Mouse (Mus musculus) stomach, embryonic 14.5 days (tissue): ENCODE results near the gene Cep295. TPM values are rescaled to one million over a fixed set of nuclear protein-coding genes. Genes with fewer than 3 reads are reported as not detected.
"Not testable (repeated sequence)": the region's sequence is repeated elsewhere in the genome, so short reads cannot be mapped to it uniquely, and the experiment has no call there.

Source experiments
- ATAC-seq: fragments of 200-750 bp; cut with Nextera tagmentation; 2 replicates; pipeline ENCODE4 v1.8.0; 2017; ENCODE audit warnings: low read depth, moderate TSS enrichment; ENCODE audit not compliant: insufficient number of reproducible peaks, insufficient read depth, low FRiP score
- H3K27ac ChIP-seq: fragments of 300-500 bp; sonication (generic); 2 replicates; pipeline ENCODE4 v1.5.1; 2014; ENCODE audit warnings: mild to moderate bottlenecking, low read length, moderate library complexity, mixed read lengths
- H3K27me3 ChIP-seq: fragments of 300-500 bp; sonication (generic); 2 replicates; pipeline ENCODE4 v1.6.1; 2014; ENCODE audit warnings: low read length, control low read depth, mixed read lengths; ENCODE audit not compliant: control insufficient read depth, insufficient read depth
- H3K36me3 ChIP-seq: fragments of 300-500 bp; sonication (generic); 2 replicates; pipeline ENCODE4 v1.6.1; 2014; ENCODE audit warnings: mild to moderate bottlenecking, control low read depth, low read length, moderate library complexity, mixed read lengths; ENCODE audit not compliant: control insufficient read depth, insufficient read depth
- H3K4me1 ChIP-seq: fragments of 300-500 bp; sonication (generic); 2 replicates; pipeline ENCODE4 v1.6.1; 2014; ENCODE audit warnings: low read length, control low read depth, mixed read lengths; ENCODE audit not compliant: control insufficient read depth, insufficient read depth
- H3K4me2 ChIP-seq: fragments of 300-500 bp; sonication (generic); replicated peaks from 2 replicates; pipeline ENCODE4 v1.6.1; 2014; ENCODE audit warnings: low read depth, low read length, control low read depth
- H3K4me3 ChIP-seq: fragments of 300-500 bp; sonication (generic); 2 replicates; pipeline ENCODE4 v1.5.1; 2014; ENCODE audit warnings: low read depth, low read length, control low read depth
- H3K9ac ChIP-seq: fragments of 300-500 bp; sonication (generic); replicated peaks from 2 replicates; pipeline ENCODE4 v1.6.1; 2014; ENCODE audit warnings: low read depth, mild to moderate bottlenecking, control low read depth, low read length, moderate library complexity, mixed read lengths
- H3K9me3 ChIP-seq: fragments of 300-500 bp; sonication (generic); 2 replicates; pipeline ENCODE4 v1.6.1; 2016; ENCODE audit warnings: low read depth, low read length, control low read depth; ENCODE audit not compliant: control insufficient read depth
- WGBS: fragments of 180-500 bp; shearing (Covaris S2); extraction: QIAGEN DNeasy Blood & Tissue Kit; methylation state at CpG from one replicate; pipeline ENCODE4 v1.1.7; 2014; 5-methylcytosine and 5-hydroxymethylcytosine counted together
- polyA plus RNA-seq: library from polyadenylated mRNA; unstranded; fragments of >200 nt; fragmentation: Nextera tagmentation; extraction: Ambion mirVana; gene quantifications from 2 replicates; pipeline ENCODE4 v1.2.1, GENCODE M21; 2014

The Cep295 gene
- polyA plus RNA-seq, 1 experiment from 2014 or later = 26.6 TPM

- peak overlapping the region; percentile 41 for H3K9ac ChIP-seq
- ATAC-seq = no peak; the same call in 1 of the 2 replicates
- peaks cover 1% of the 10 kb centered on the region for H3K36me3 ChIP-seq
- 0 out of 2 replicates have a peak, but pooled peaks cover 9% of the 10 kb centered on the region for H3K4me1 ChIP-seq
- WGBS = under 1% methylated on average over 9 of the region's 9 CpGs
- H3K27ac ChIP-seq = peak overlapping the region; percentile 66; the same call in 1 of the 2 replicates
- peak overlapping the region; percentile 69 for H3K4me3 ChIP-seq
- no peaks in the 10 kb centered on the region for H3K9me3 ChIP-seq
- peak overlapping the region; percentile 33 for H3K4me2 ChIP-seq
- no peaks in the 10 kb centered on the region for H3K27me3 ChIP-seq
Measured at GRCm38 (mm10) chr9:15356916-15357483, 588 bp downstream of the Cep295 start.

DNA sequence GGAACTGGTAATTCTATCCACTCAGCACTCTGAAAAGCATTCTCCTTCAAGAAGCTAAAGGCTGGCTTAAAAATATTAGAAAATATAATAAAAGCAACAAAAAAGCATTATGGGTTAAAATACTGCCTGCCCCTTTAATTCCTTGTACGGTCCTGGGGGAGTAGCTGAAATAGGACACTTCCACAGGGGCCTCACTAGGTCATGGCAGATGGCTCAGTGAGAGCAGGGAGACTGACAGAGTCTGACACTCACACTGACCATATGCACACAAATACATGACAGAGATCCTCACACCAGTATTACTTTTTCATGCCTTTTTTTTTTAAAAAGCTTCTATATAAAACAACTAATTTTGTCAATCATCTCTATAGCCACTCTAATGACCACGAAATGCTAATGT is 7.7 kb downstream of the Cep295 start:
- WGBS = 75% methylated on average over 2 of the region's 2 CpGs
- H3K27me3 ChIP-seq = no peaks in the 10 kb centered on the region
- peaks cover 41% of the 10 kb centered on the region for H3K36me3 ChIP-seq
- no peak overlapping the region for H3K9ac ChIP-seq
- H3K4me3 ChIP-seq = no peak overlapping the region
- H3K27ac ChIP-seq = no peak overlapping the region
- no peaks in the 10 kb centered on the region for H3K9me3 ChIP-seq
- no peak for ATAC-seq
- no peaks in the 10 kb centered on the region for H3K4me1 ChIP-seq
- no peak overlapping the region for H3K4me2 ChIP-seq

DNA sequence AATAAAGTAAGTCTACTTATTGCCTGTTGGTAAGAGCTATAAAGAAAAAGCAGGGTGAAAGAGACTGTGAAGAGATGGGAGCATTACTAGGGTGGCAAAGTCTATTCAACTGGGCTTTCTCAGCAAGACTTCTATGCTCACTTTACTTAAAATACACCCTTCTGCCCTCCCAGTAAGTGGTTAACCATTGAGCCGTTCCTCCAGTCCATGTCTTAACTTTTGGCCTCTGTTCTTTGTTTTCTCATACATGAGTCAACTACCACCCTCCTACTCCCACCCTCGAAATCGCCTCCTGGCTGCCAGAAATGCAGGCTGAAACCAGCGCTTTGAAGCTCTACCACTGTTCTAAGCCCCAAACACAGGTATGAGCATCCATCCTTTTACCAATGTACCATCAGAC is 19.8 kb downstream of the Cep295 start:
- 89% methylated on average over 4 of the region's 4 CpGs for WGBS
- no peak overlapping the region for H3K9ac ChIP-seq
- no peak overlapping the region for H3K27ac ChIP-seq
- H3K4me2 ChIP-seq = no peak overlapping the region
- H3K4me3 ChIP-seq = no peak overlapping the region
- H3K36me3 ChIP-seq = peaks cover 78% of the 10 kb centered on the region
- no peak for ATAC-seq
- no peaks in the 10 kb centered on the region for H3K4me1 ChIP-seq
- no peaks in the 10 kb centered on the region for H3K9me3 ChIP-seq
- no peaks in the 10 kb centered on the region for H3K27me3 ChIP-seq

- Histone ChIP-seq H3K9ac (no peak overlapping the region), H3K27me3 (no peaks in the 10 kb centered on the region), H3K4me3 (no peak overlapping the region), H3K4me2 (no peak overlapping the region), H3K9me3 (no peaks in the 10 kb centered on the region), H3K4me1 (no peaks in the 10 kb centered on the region), H3K36me3 (peaks cover 40% of the 10 kb centered on the region), H3K27ac (no peak overlapping the region)
- 0 out of 2 replicates have a peak, but pooled peaks have one; percentile 23 for ATAC-seq
- WGBS = 75% methylated on average over 2 of the region's 2 CpGs
Measured at GRCm38 (mm10) chr9:15318170-15318742, 39.3 kb downstream of the Cep295 start.

- Histone ChIP-seq H3K27ac (no peak overlapping the region), H3K9ac (no peak overlapping the region), H3K4me1 (no peaks in the 10 kb centered on the region), H3K4me2 (no peak overlapping the region), H3K36me3 (peaks cover 42% of the 10 kb centered on the region), H3K9me3 (no peaks in the 10 kb centered on the region), H3K4me3 (no peak overlapping the region), H3K27me3 (no peaks in the 10 kb centered on the region)
- no peak for ATAC-seq
- WGBS = 61% methylated on average over 5 of the region's 5 CpGs
Measured at GRCm38 (mm10) chr9:15317223-15318169, 40.1 kb downstream of the Cep295 start.

GRCm38 (mm10) chr9:15316296-15316695 is 41.3 kb downstream of the Cep295 start:
- H3K27ac ChIP-seq, H3K9ac ChIP-seq, H3K27me3 ChIP-seq, H3K9me3 ChIP-seq, H3K4me3 ChIP-seq, H3K4me1 ChIP-seq, ATAC-seq, H3K4me2 ChIP-seq: not testable (repeated sequence)
- peaks cover 48% of the 10 kb centered on the region for H3K36me3 ChIP-seq
- 90% methylated on average over 2 of the region's 2 CpGs for WGBS

DNA sequence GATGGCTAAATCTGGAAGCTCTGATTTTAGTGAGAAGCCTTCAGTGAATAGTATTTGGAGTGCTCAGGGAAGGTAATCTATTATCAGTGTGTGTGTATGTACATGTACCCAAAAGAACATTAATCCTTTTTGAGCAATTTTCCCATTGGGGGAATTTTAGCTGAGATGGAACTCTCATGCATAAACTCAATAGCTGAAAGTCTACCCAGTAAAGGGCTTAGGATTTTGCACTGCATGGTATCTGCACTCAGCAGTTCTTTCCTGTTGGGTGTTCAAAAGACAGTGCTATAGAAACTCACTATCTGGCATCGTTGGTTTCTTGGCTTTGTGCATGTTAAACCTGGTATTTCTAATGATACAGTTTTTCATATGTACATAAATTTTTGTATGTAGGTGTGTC is 43.0 kb downstream of the Cep295 start:
- no peaks in the 10 kb centered on the region for H3K27me3 ChIP-seq
- 100% methylated on average over 1 of the region's 1 CpGs for WGBS
- H3K9ac ChIP-seq = no peak overlapping the region
- H3K4me1 ChIP-seq = no peaks in the 10 kb centered on the region
- no peak overlapping the region for H3K27ac ChIP-seq
- H3K4me3 ChIP-seq = no peak overlapping the region
- peaks cover 64% of the 10 kb centered on the region for H3K36me3 ChIP-seq
- no peaks in the 10 kb centered on the region for H3K9me3 ChIP-seq
- ATAC-seq = no peak
- no peak overlapping the region for H3K4me2 ChIP-seq

GRCm38 (mm10) chr9:15313633-15314032 is 44.0 kb downstream of the Cep295 start:
- 91% methylated on average over 5 of the region's 5 CpGs for WGBS
- no peaks in the 10 kb centered on the region for H3K9me3 ChIP-seq
- H3K27ac ChIP-seq = no peak overlapping the region
- peaks cover 74% of the 10 kb centered on the region for H3K36me3 ChIP-seq
- no peak for ATAC-seq
- H3K27me3 ChIP-seq = no peaks in the 10 kb centered on the region
- no peak overlapping the region for H3K4me2 ChIP-seq
- no peak overlapping the region for H3K4me3 ChIP-seq
- no peak overlapping the region for H3K9ac ChIP-seq
- peaks cover 6% of the 10 kb centered on the region; the same call in 1 of the 2 replicates for H3K4me1 ChIP-seq
